Comparison of ENCODE assay signal across 14 mouse cellular contexts in genomic region chr12:82209753-82210152, GRCm38 (mm10).
"Had no signal": no experiment of that assay in that cellular context is flagged by ENCODE, and none has a peak within 500 bp of the region (broad histone marks: within the 10 kb centered on the region; RNA-seq: fewer than 3 reads in every experiment).

No protein-coding gene starts in this region.

- ATAC-seq: liver, postnatal 0 days; midbrain, embryonic 15.5 days had no signal

- H3K4me3 ChIP-seq: limb, embryonic 10.5 days; liver, embryonic 13.5 days; lung, embryonic 15.5 days; midbrain, embryonic 15.5 days had no signal

- H3K9ac ChIP-seq: liver, embryonic 13.5 days; liver, postnatal 0 days; lung, embryonic 15.5 days; midbrain, embryonic 15.5 days had no signal

- H3K27ac ChIP-seq: limb, embryonic 10.5 days; liver, embryonic 13.5 days; lung, embryonic 15.5 days; midbrain, embryonic 15.5 days; stomach, postnatal 0 days had no signal

- H3K4me2 ChIP-seq: liver, embryonic 13.5 days; lung, embryonic 15.5 days; midbrain, embryonic 11.5 days; midbrain, embryonic 15.5 days had no signal

- H3K36me3 ChIP-seq: lung, embryonic 15.5 days; midbrain, embryonic 15.5 days had no signal

- H3K9me3 ChIP-seq: limb, embryonic 10.5 days; liver, embryonic 13.5 days; lung, embryonic 15.5 days; midbrain, embryonic 15.5 days had no signal

- H3K4me1 ChIP-seq: midbrain, embryonic 15.5 days had no signal

- DNase-seq: kidney, adult 2 months; kidney, postnatal 36 days; layer of hippocampus, adult 9-11 months; layer of hippocampus, postnatal 36 days; liver, embryonic 13.5 days; liver, postnatal 0 days; lung, postnatal 36 days; right cerebral cortex, postnatal 25 days; thymus, postnatal 4 days had no signal

- H3K27me3 ChIP-seq: liver, embryonic 13.5 days; lung, embryonic 15.5 days; midbrain, embryonic 15.5 days had no signal
